Mouse (Mus musculus): ENCODE results near the gene Ang2.
"Not testable (repeated sequence)": the region's sequence is repeated elsewhere in the genome, so short reads cannot be mapped to it uniquely, and the experiment has no call there.

Gene Ang2

DNA sequence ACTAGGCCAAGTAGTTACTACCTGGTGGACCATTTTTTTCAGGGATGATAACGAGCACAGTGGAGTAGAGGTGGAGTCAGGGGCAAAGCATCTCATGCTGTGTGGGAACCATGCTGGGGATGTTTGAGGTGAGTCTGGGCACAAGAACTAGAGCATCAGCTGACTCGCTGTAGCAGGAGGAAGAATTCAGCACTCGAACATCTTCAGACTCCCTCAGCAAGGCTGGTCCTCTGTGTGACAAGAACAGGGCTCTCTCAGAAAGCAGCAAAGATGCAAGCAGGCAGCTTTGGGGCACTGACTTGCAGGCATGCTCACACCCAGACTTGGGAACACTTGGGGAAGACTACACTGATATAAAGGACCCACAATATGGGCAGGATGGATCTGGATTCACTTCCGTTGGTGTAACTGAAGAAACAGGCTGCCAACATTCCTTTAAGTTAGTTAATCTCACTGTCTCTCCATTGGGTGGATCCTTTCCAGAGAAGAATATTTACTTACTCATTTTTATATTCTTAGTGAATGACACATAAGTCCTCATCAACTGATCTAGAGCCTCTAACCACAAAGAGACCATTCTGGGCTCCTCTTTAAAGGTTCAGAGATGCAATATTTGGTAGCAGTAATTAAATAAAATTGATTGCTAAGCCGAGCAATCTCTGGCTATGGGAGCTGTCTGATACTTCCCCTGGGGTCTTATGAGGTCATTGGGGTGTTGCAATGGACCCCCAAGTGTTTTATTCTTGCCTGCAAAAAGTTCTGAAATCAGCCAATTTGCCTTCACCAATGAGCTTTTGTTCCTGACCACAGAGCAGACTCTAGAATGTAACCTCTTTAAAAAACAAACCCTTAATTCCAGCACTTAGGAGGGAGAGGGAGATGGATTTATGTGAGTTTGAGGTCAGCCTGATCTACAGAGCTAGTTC is at the start of gene Ang2:
TSS of gene Ang2 (minus strand) at position 51 of the 926 bp plus-strand sequence.
- DNase-seq: no peak

- DNase-seq: no peak
These were observed 48.8 kb upstream of the Ang2 start for GRCm38 (mm10) chr14:51247736-51248135.

DNA sequence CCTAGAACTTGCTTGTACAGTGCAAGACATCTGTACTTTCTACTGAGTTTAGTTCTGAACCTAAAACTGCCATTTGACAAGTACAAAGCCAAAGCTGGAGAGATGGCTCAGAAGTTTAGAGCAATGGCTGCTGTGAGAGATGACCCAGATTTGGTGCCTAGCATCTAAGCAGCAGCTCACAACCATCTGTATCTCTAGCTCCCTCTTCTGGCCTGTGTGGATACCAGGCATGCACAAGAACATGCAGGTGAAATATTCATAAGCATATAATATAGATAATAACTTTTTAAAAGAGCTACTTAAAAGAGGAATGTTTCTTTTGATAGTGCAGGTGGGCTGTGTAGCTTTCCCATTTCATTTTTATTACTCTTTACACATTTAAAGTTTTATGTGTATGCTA is 42.0 kb upstream of the Ang2 start:
- DNase-seq: peak; percentile 22

- not testable (repeated sequence) for DNase-seq
These were observed 38.5 kb upstream of the Ang2 start for GRCm38 (mm10) chr14:51237488-51237887.

- DNase-seq: not testable (repeated sequence)
These were observed 30.7 kb upstream of the Ang2 start for GRCm38 (mm10) chr14:51229657-51230056.

DNA sequence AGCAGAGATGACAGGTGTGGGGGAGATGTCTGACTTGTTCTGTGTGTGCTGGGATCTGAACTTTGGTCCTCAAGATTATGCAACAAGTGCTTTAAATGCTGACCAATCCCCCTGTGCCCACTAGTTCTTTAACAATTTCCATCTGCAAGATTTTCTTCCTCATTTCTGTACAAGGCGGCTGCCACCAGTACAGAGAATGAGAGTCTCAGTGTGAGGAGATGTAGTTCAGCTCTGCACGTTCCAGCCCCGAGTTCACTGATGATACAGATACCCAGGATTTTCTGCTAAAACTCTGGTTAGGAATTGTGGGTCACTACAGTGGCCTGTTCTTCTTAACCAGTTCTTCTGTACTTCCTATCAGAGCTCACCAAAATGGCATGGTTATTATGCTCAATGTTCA is 21.1 kb upstream of the Ang2 start:
- DNase-seq: not testable (repeated sequence)

GRCm38 (mm10) chr14:51203115-51203514 is 4.2 kb upstream of the Ang2 start, which contains the start of gene Ear14:
TSS of gene Ear14 (plus strand) at chr14:51203391.
- no peak for DNase-seq

GRCm38 (mm10) chr14:51200466-51200865 is 1.5 kb upstream of the Ang2 start:
- DNase-seq: no peak

DNA sequence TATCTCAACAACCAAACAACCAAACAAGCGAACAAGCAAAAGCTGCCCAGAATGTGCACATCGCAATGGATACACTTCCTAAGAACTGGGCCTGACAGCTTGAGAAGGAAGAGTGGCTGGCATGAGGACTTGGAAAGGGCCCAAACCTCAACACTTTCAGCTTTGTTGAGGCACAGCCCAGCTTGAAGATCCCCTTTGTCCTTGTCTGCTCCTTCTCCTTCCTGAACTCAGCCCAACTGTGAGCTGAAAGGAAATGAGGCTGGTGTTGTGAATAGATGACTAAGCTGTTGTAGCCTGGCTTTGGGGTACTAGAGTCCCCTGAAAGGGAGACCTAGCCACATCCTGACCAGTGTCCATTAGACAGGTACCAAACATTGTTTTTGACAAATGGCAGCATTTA is 1.1 kb upstream of the Ang2 start:
- DNase-seq: no peak

- no peak for DNase-seq
These were observed 3.3 kb downstream of the Ang2 start for GRCm38 (mm10) chr14:51195681-51196080.

DNA sequence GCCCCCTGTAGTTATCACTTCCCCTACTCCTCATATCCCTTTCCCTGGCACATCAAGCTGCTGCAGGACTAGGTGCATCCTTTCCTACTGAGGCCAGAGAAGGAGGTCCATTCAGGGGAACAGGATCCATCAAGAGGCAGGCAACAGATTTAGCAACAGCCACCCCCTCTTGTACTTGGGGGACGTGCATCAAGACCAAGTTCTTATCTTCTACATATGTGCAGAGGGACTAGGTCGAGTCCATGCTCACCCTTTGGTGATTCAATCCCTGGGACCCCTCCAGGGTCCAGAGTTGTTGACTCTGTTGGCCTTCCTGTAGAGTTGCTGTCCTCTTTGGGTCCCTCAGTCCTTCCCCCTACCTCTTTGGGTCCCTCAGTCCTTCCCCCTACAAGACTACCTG is 17.9 kb downstream of the Ang2 start:
- DNase-seq: not testable (repeated sequence)

DNA sequence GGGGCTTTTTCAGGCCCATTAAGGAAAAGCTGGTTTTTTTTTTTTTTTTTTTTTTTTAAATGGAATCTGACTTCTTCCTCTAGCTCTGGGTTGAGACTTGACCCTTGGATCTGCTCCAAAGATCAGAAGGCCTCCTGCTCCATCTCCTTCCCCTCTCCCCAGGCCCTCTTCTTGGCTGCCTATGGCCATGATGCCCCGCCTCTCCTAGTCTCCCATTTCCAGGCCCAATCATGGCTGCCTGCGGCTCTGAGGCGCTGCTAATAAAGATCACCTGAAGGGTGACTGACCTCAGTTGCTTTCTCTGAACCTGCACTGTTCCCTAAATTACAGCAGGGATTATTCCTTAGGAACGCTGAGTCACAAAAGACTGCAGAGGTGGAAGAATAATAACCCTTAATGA is 25.1 kb downstream of the Ang2 start:
- DNase-seq: no peak

DNA sequence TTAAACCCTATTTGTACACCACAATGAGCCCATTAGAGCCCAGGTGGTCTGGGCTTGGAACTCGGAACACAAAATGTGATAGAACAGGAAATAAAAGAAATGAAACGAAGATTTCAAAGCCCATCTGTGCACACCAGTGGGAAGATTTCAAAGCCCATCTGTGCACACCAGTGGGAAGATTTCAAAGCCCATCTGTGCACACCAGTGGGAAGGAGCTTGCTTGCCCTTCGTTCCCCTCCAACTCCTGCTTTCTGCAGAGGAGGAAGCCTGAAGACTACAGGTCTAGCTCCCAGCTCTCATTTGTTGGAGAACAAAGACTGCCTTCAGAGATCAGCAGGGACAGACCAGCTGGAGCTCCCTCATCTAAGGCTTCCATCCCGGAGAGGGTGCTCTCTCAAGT is 26.0 kb downstream of the Ang2 start:
- DNase-seq: not testable (repeated sequence)

DNA sequence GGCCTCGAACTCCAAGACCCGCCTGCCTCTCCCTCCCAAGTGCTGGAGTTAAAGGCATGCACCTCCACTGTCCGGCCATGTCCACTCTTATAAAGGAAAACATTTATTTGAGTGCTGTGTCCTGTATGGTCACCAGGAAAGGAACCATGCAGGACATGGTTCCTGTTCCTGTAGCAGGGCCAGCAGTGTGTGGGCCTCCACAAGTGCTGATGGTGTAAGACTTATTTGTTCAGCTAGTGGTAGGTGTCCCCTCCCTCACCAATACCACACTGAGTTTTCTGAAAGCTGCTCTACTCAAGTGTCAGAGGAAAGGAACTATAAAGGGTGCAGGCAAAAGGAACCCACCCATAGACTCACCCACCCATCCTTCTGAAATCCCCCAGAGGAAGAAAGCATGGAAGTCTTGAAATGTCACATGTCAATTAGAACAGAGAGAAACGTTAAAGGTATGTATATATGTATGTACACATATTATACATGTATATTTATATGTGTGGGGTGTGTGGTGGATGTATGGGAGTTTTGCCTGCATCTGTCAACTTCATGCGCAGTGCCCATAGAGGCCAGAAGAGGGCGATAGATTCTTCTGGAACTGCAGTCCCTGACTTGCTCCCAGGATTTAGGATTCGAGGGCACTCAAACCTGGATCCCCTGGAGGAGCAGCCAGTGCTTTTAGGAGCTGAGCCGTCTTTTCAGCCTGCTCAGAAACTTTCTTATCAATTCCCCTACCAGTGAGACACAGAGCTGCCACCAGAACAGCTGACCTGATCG is 26.7 kb downstream of the Ang2 start:
- DNase-seq: not testable (repeated sequence)

- DNase-seq: no peak
These were observed 32.9 kb downstream of the Ang2 start for GRCm38 (mm10) chr14:51166068-51166467.

- DNase-seq: no peak
These were observed 33.5 kb downstream of the Ang2 start for GRCm38 (mm10) chr14:51165435-51165834.

- not testable (repeated sequence) for DNase-seq
These were observed 35.6 kb downstream of the Ang2 start for GRCm38 (mm10) chr14:51163323-51163722.

DNA sequence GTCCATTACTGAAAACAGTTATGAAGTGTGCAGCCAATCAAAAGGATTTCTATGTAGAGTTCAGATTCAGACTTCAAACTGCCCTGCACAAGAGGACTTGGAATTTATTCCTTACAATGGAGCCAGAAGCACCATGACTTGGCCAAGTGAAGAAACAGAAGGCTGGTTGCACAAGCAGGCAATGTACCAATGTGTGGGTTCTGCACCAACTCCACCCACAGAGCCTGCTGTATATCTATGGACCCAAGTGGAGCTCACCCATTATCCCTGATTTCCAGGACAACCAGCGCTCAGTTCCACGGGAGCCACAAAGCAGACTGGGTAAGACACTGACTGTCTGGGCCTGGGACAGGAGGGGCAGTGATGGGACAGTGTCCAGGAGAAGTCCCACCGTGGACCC is 37.0 kb downstream of the Ang2 start, which contains the start of gene Rnase2b:
TSS of gene Rnase2b (plus strand) at position 285 of the 400 bp plus-strand sequence.
- DNase-seq: not testable (repeated sequence)

GRCm38 (mm10) chr14:51157072-51157471 is 41.9 kb downstream of the Ang2 start:
- DNase-seq: no peak

- DNase-seq: no peak
These were observed 42.2 kb downstream of the Ang2 start for GRCm38 (mm10) chr14:51156736-51157068.

DNA sequence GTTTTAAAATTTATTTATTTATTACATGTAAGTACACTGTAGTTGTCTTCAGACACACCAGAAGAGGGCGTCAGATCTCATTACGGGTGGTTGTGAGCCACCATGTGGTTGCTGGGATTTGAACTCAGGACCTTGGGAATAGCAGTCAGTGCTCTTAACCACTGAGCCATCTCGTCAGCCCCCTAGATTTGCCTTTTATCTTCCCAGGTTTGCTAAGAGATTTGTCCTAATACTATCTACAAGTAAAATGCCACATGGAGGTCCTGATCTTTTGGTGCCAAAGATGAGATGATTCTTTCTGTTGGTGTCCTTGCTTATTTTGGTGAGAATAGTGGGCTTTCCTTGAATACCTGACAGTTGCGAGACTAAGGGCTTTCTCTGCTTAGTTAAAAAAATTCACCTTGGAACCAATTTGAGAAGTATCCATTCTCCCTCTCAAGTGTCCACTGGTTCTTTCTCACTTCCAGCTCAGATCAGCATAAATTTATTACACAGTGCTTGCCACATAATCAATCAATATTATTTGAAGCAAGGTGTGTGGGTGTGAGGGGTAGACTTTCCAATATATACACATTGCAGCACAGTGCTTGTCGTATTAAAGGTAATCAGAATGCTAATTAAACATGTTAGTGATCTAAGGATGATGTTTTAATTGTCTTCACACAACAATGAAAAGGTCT is 42.8 kb downstream of the Ang2 start:
- no peak for DNase-seq

DNA sequence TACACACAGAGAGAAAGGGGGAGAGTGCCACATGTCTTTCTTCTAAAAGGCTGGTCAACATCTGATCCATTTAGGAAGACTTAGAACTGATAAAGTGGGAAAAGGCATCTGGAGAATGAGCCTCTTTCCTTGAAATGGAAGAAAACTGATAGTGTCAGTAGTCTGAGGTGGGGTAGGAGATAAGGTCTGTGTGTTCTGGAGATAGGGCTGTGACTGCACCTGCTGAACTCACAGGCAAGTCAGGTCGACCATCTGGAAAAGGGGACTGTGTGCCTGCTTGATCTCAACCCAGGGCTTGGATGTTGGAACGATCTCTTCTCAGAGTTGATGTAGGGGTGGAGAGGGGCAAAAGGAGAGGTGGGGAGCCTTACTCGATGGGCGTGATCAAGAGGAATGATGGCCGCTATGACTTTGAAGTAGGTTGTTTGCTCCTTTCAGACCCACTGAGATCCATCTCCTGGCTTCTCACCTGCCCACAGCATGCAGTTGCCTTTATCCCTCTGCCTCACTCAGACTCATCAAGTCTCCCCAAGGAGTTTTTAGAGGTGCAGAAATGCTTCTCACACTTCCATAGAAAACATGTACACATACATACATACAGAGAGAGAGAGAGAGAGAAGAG is 46.6 kb downstream of the Ang2 start:
- no peak for DNase-seq
